Mouse (Mus musculus): ENCODE measurements around the gene Acod1.

GRCm38 (mm10) chr14:103071471-103071870 lies 24.7 kb downstream of the Acod1 start:
- TF ChIP-seq CTCF (IDR thresholded peaks at IDR 0.05) (no peak), EP300 (IDR thresholded peaks at IDR 0.05; ENCODE audit: insufficient read depth, low read depth, low read length) (no peak), POLR2A (IDR thresholded peaks at IDR 0.05; ENCODE audit: insufficient read depth, low read depth, low read length) (no peak)

Data from heart, adult 2 months (tissue).